Comparison of ENCODE assay signal across 13 mouse cellular contexts in the genomic region with DNA sequence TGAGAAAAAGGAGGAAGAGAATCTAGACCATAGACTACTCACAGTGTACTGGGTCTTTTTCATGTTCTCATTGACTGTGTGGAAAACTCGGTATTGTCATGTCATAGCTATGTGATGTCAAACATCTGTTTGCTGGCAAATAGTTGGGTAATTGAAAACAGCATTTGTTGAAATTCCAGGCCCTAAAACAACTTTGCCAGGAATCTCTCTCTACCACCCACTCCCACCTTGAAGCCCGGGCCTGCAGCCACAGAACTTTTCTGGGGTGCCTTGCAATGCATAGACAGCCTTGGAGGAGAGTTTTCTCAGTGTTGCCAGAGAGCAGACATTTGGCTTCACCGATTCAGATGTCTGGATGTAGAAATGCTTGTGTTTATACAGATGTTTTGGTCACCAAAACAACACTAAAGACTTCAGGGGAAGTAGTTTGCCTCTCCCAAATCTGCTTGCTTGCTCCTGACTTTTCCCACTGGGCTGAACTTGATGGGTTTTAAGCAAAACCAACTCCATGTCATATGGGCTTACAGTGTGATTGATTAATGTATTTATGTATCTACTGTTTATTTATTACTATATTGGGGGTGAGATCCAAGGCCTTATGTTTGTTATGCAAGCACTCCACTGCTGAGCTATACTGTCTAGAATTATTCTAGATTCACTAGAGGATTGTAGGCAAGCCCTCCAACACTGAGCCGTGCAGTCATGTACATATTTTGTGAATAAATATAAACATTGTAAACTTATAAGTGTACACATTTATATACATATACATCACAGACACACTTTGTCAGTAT.
DNase-seq lines count a peak whose midpoint lies in the region; ATAC-seq and TF ChIP-seq lines count a peak whose summit lies in the region.
"Had no signal": no experiment of that assay in that cellular context is flagged by ENCODE, and none has a peak within 500 bp of the region (broad histone marks: within the 10 kb centered on the region; RNA-seq: fewer than 3 reads in every experiment).

No protein-coding gene starts in this region.

- peak; percentile 28 for DNase-seq in kidney, postnatal 0 days (ENCODE audit: low spot score)
- DNase-seq in kidney, postnatal 10 days = no peak
- DNase-seq in embryonic facial prominence, embryonic 10.5 days (ENCODE audit: low spot score) = peak; percentile 16
- peak; percentile 13 to 38 for DNase-seq in heart, postnatal 36 days
- DNase-seq in lung, postnatal 25 days (ENCODE audit: low spot score) = peak; percentile 13
- no peak for DNase-seq in left cerebral cortex, postnatal 25 days (ENCODE audit: low spot score in 2 of 2)
- DNase-seq in layer of hippocampus, adult 2 months (ENCODE audit: low spot score in 2 of 2) = no peak
- DNase-seq: adrenal gland, postnatal 10 days had no signal

- no peak overlapping the region for H3K27ac ChIP-seq in kidney, postnatal 0 days
- no peak overlapping the region for H3K27ac ChIP-seq in embryonic facial prominence, embryonic 10.5 days (replicated peaks)
- H3K27ac ChIP-seq in layer of hippocampus, adult 2 months = no peak overlapping the region
- H3K27ac ChIP-seq: forebrain, embryonic 13.5 days; kidney, embryonic 15.5 days; left cerebral cortex, adult 2 months had no signal

- no peak for ATAC-seq in kidney, postnatal 0 days (replicated peaks; ENCODE audit: low FRiP score, low read depth)
- ATAC-seq in activated CD4-positive, CD25-positive, alpha-beta regulatory T cell, adult 4 months = no peak
- ATAC-seq: forebrain, embryonic 13.5 days; hindbrain, embryonic 16.5 days had no signal

- no peaks in the 10 kb centered on the region for H3K27me3 ChIP-seq in kidney, postnatal 0 days (ENCODE audit: insufficient read depth, low read length)
- no peaks in the 10 kb centered on the region for H3K27me3 ChIP-seq in embryonic facial prominence, embryonic 10.5 days (replicated peaks; ENCODE audit: low read depth, poor library complexity, severe bottlenecking)
- H3K27me3 ChIP-seq: forebrain, embryonic 13.5 days; kidney, embryonic 15.5 days had no signal

- no peak overlapping the region for H3K9ac ChIP-seq in kidney, postnatal 0 days (ENCODE audit: low read depth, low read length)
- H3K9ac ChIP-seq: forebrain, embryonic 13.5 days; kidney, embryonic 15.5 days had no signal

- no peak for TF ChIP-seq CTCF in kidney, postnatal 0 days (IDR thresholded peaks at IDR 0.05; ENCODE audit: low read depth)
- no peak for TF ChIP-seq CTCF in layer of hippocampus, adult 2 months (conservative IDR thresholded peaks at IDR 0.05)

- no peak overlapping the region for H3K4me3 ChIP-seq in kidney, postnatal 0 days (replicated peaks; ENCODE audit: low read depth, low read length)
- H3K4me3 ChIP-seq in embryonic facial prominence, embryonic 10.5 days = no peak overlapping the region
- no peak overlapping the region for H3K4me3 ChIP-seq in layer of hippocampus, adult 2 months
- H3K4me3 ChIP-seq: forebrain, embryonic 13.5 days; kidney, embryonic 15.5 days; left cerebral cortex, adult 2 months had no signal

- no peaks in the 10 kb centered on the region for H3K9me3 ChIP-seq in kidney, postnatal 0 days (replicated peaks; ENCODE audit: low read length)
- H3K9me3 ChIP-seq in embryonic facial prominence, embryonic 10.5 days = no peaks in the 10 kb centered on the region
- H3K9me3 ChIP-seq: forebrain, embryonic 13.5 days; kidney, embryonic 15.5 days had no signal

- 61% methylated on average over 4 of the region's 4 CpGs for WGBS in kidney, postnatal 0 days
- WGBS in embryonic facial prominence, embryonic 10.5 days = 45% methylated on average over 4 of the region's 4 CpGs

- H3K4me2 ChIP-seq in kidney, postnatal 0 days (ENCODE audit: low read length) = no peak overlapping the region
- H3K4me2 ChIP-seq: forebrain, embryonic 13.5 days; kidney, embryonic 15.5 days had no signal

- intact Hi-C loops in heart, postnatal 36 days (cut with DNase I) = no loop called here
- intact Hi-C loops in left cerebral cortex, postnatal 25 days (cut with DNase I) = no loop called here

- no peaks in the 10 kb centered on the region for H3K4me1 ChIP-seq in kidney, postnatal 0 days (replicated peaks; ENCODE audit: insufficient read depth, low read length)
- H3K4me1 ChIP-seq in embryonic facial prominence, embryonic 10.5 days = peaks cover 6% of the 10 kb centered on the region; the same call in 1 of the 2 replicates
- H3K4me1 ChIP-seq: forebrain, embryonic 13.5 days; kidney, embryonic 15.5 days had no signal

- H3K36me3 ChIP-seq in kidney, postnatal 0 days (ENCODE audit: insufficient read depth, low read length) = no peaks in the 10 kb centered on the region
- no peaks in the 10 kb centered on the region for H3K36me3 ChIP-seq in embryonic facial prominence, embryonic 10.5 days (replicated peaks)
- H3K36me3 ChIP-seq: kidney, embryonic 15.5 days had no signal

Comparison
In these comparisons a context has a peak if more than half of its experiments do, and no peak if none do; other contexts are left out.
1. DNase-seq: peak in kidney, postnatal 0 days (single experiment), embryonic facial prominence, embryonic 10.5 days (single experiment), heart, postnatal 36 days (2 of 2) and lung, postnatal 25 days (single experiment); none in kidney, postnatal 10 days (single experiment), left cerebral cortex, postnatal 25 days (0 of 2) and layer of hippocampus, adult 2 months (0 of 2).